Comparison of ENCODE assay signal across 32 mouse cellular contexts in genomic region chr1:21033792-21034119, GRCm38 (mm10). TPM values are rescaled to one million over a fixed set of nuclear protein-coding genes. Genes with fewer than 3 reads are reported as not detected.
A peak's percentile ranks its signal among the peaks of the same experiment; 100 is the strongest.
DNase-seq lines count a peak whose midpoint lies in the region; ATAC-seq and TF ChIP-seq lines count a peak whose summit lies in the region.
"Had no signal": no experiment of that assay in that cellular context is flagged by ENCODE, and none has a peak within 500 bp of the region (broad histone marks: within the 10 kb centered on the region; RNA-seq: fewer than 3 reads in every experiment).

No protein-coding gene starts in this region.

- H3K9me3 ChIP-seq in kidney, embryonic 16.5 days (ENCODE audit: low read length), result no peaks in the 10 kb centered on the region
- no peaks in the 10 kb centered on the region for H3K9me3 ChIP-seq in intestine, postnatal 0 days (ENCODE audit: control insufficient read depth)
- H3K9me3 ChIP-seq: embryonic facial prominence, embryonic 12.5 days; forebrain, embryonic 15.5 days; G1E; heart, embryonic 12.5 days; hindbrain, embryonic 10.5 days; hindbrain, embryonic 15.5 days; limb, embryonic 13.5 days; liver, embryonic 12.5 days; midbrain, embryonic 13.5 days; neural tube, embryonic 13.5 days had no signal

- peaks cover 7% of the 10 kb centered on the region; the same call in 1 of the 2 replicates for H3K36me3 ChIP-seq in kidney, embryonic 16.5 days (ENCODE audit: insufficient read depth, low read length)
- 0 out of 2 replicates have a peak, but pooled peaks cover 6% of the 10 kb centered on the region for H3K36me3 ChIP-seq in intestine, postnatal 0 days (ENCODE audit: control insufficient read depth, insufficient read depth)
- H3K36me3 ChIP-seq: forebrain, embryonic 15.5 days; G1E; hindbrain, embryonic 15.5 days; liver, embryonic 12.5 days; midbrain, embryonic 13.5 days; neural tube, embryonic 13.5 days had no signal

- H3K4me2 ChIP-seq in kidney, embryonic 16.5 days (replicated peaks; ENCODE audit: low read depth, low read length), result no peak overlapping the region
- H3K4me2 ChIP-seq in intestine, postnatal 0 days (replicated peaks; ENCODE audit: low read depth), result no peak overlapping the region
- H3K4me2 ChIP-seq: embryonic facial prominence, embryonic 12.5 days; forebrain, embryonic 15.5 days; heart, embryonic 12.5 days; hindbrain, embryonic 15.5 days; limb, embryonic 13.5 days; liver, embryonic 12.5 days; midbrain, embryonic 13.5 days; neural tube, embryonic 13.5 days had no signal

- peak; percentile 50 for DNase-seq in embryo, embryonic 10 days (ENCODE audit: low spot score)
- no peak for DNase-seq in embryo, embryonic 9.5 days (ENCODE audit: extremely low spot score)
- no peak for DNase-seq in kidney, postnatal 10 days
- DNase-seq in forelimb bud, embryonic 11.5 days (ENCODE audit: low read depth, low spot score), result peak; percentile 16
- DNase-seq in left cerebral cortex, adult 8-10 months (ENCODE audit: low spot score in 2 of 2), result no peak
- no peak for DNase-seq in layer of hippocampus, adult 9-11 months
- DNase-seq: adrenal gland, postnatal 10 days; cerebellum, adult 11 months; cerebellum, adult 9-10 months; cerebellum, postnatal 36 days; gastrocnemius, adult 2 months; gastrocnemius, postnatal 36 days; kidney, adult 11 months; kidney, postnatal 25 days; liver, postnatal 0 days; lung, postnatal 36 days; right cerebral cortex, postnatal 25 days; thymus, postnatal 14 days had no signal

- no peaks in the 10 kb centered on the region for H3K27me3 ChIP-seq in kidney, embryonic 16.5 days (ENCODE audit: insufficient read depth, low read length)
- no peaks in the 10 kb centered on the region for H3K27me3 ChIP-seq in intestine, postnatal 0 days (replicated peaks; ENCODE audit: control insufficient read depth, insufficient read depth, low read length)
- H3K27me3 ChIP-seq: embryonic facial prominence, embryonic 12.5 days; forebrain, embryonic 15.5 days; heart, embryonic 12.5 days; hindbrain, embryonic 15.5 days; limb, embryonic 13.5 days; liver, embryonic 12.5 days; midbrain, embryonic 13.5 days; neural tube, embryonic 13.5 days; Patski had no signal

- H3K4me1 ChIP-seq in kidney, embryonic 16.5 days (ENCODE audit: insufficient read depth, low read length), result no peaks in the 10 kb centered on the region
- H3K4me1 ChIP-seq in intestine, postnatal 0 days (replicated peaks; ENCODE audit: control insufficient read depth, insufficient read depth, low read length), result no peaks in the 10 kb centered on the region; the same call in 1 of the 2 replicates
- H3K4me1 ChIP-seq: embryonic facial prominence, embryonic 12.5 days; forebrain, embryonic 15.5 days; hindbrain, embryonic 10.5 days; hindbrain, embryonic 15.5 days; liver, embryonic 12.5 days; midbrain, embryonic 13.5 days; neural tube, embryonic 13.5 days had no signal

- ATAC-seq in kidney, embryonic 16.5 days (ENCODE audit: low FRiP score, low TSS enrichment), result peak; percentile 66; the same call in 1 of the 2 replicates
- 0 out of 2 replicates have a peak, but pooled peaks have one; percentile 22 for ATAC-seq in intestine, postnatal 0 days
- ATAC-seq: forebrain, embryonic 15.5 days; liver, embryonic 12.5 days; liver, postnatal 0 days; midbrain, embryonic 13.5 days; Patski had no signal

- no peak overlapping the region for H3K4me3 ChIP-seq in kidney, embryonic 16.5 days (ENCODE audit: low read length)
- H3K4me3 ChIP-seq in intestine, postnatal 0 days (ENCODE audit: low read depth, low read length), result no peak overlapping the region
- H3K4me3 ChIP-seq: embryonic facial prominence, embryonic 12.5 days; forebrain, embryonic 15.5 days; gastrocnemius, adult 2 months; heart, adult 2 months; heart, embryonic 12.5 days; hindbrain, embryonic 10.5 days; hindbrain, embryonic 15.5 days; limb, embryonic 13.5 days; liver, embryonic 12.5 days; midbrain, embryonic 13.5 days; neural tube, embryonic 13.5 days had no signal

- TF ChIP-seq CTCF in intestine, postnatal 0 days (IDR thresholded peaks at IDR 0.05; ENCODE audit: low read depth), result peak; percentile 24; the same call in 1 of the 2 replicates

- H3K27ac ChIP-seq in kidney, embryonic 16.5 days (ENCODE audit: low read length), result no peak overlapping the region
- no peak overlapping the region for H3K27ac ChIP-seq in intestine, postnatal 0 days (ENCODE audit: low read depth, low read length)
- H3K27ac ChIP-seq: embryonic facial prominence, embryonic 12.5 days; forebrain, embryonic 15.5 days; gastrocnemius, adult 2 months; heart, adult 2 months; hindbrain, embryonic 10.5 days; hindbrain, embryonic 15.5 days; limb, embryonic 13.5 days; liver, embryonic 12.5 days; midbrain, embryonic 13.5 days; neural tube, embryonic 13.5 days had no signal

- no peak overlapping the region for H3K9ac ChIP-seq in kidney, embryonic 16.5 days (replicated peaks; ENCODE audit: low read length)
- H3K9ac ChIP-seq in intestine, postnatal 0 days (ENCODE audit: low read depth, low read length), result no peak overlapping the region
- H3K9ac ChIP-seq: embryonic facial prominence, embryonic 12.5 days; forebrain, embryonic 15.5 days; heart, embryonic 12.5 days; hindbrain, embryonic 15.5 days; limb, embryonic 13.5 days; liver, embryonic 12.5 days; liver, postnatal 0 days; midbrain, embryonic 13.5 days; neural tube, embryonic 13.5 days had no signal

RNA-seq across cellular contexts. Expression of gene Tram2, which starts 45.3 kb away (rescaled TPM):
- 8.6 and 10.2 TPM in 2 replicates for polyA plus RNA-seq in kidney, embryonic 16.5 days (2015; fragmentation: Nextera tagmentation; extraction: Ambion mirVana)
- polyA plus RNA-seq in intestine, postnatal 0 days (2015; fragmentation: Nextera tagmentation; extraction: Ambion mirVana), result 4.2 and 4.3 TPM in 2 replicates
- total RNA-seq in left cerebral cortex, adult 8-10 months (2022), result 1 to 10 TPM; 1.3 to 2.1 (median 1.4) TPM

Comparison
In these comparisons a context has a peak if more than half of its experiments do, and no peak if none do; other contexts are left out.
1. DNase-seq: peak in embryo, embryonic 10 days (single experiment) and forelimb bud, embryonic 11.5 days (single experiment); none in embryo, embryonic 9.5 days (single experiment), kidney, postnatal 10 days (single experiment), left cerebral cortex, adult 8-10 months (0 of 2) and layer of hippocampus, adult 9-11 months (single experiment).